Mouse (Mus musculus): ENCODE data around the gene St8sia2.

The St8sia2 gene

GRCm38 (mm10) chr7:74013601-74014175 is at the start of gene St8sia2:
Gene St8sia2 (minus strand): TSS chr7:74013690.
- no peak for DNase-seq (ENCODE audit: low read depth, low spot score)

DNA sequence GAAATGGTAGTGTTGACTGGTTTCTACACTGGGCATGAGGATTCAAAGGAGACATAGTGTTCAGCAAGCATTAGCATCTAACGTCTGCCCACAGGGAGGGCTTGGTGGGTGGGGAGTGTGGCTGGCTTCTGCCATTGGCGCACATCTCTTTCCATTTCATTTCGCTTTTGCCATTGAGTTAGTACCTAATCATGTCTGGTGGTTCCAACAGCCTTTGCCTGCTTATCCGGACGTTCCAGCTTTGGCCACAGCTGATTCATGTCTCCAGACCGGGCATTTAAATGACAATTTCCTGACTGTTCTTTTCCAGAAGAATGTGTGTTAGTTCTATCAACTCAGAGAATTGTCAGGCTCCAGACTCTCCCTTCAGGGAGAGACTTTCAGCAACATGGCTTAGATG is 47.6 kb upstream of the St8sia2 start:
- no peak for DNase-seq (ENCODE audit: low read depth, low spot score)

DNA sequence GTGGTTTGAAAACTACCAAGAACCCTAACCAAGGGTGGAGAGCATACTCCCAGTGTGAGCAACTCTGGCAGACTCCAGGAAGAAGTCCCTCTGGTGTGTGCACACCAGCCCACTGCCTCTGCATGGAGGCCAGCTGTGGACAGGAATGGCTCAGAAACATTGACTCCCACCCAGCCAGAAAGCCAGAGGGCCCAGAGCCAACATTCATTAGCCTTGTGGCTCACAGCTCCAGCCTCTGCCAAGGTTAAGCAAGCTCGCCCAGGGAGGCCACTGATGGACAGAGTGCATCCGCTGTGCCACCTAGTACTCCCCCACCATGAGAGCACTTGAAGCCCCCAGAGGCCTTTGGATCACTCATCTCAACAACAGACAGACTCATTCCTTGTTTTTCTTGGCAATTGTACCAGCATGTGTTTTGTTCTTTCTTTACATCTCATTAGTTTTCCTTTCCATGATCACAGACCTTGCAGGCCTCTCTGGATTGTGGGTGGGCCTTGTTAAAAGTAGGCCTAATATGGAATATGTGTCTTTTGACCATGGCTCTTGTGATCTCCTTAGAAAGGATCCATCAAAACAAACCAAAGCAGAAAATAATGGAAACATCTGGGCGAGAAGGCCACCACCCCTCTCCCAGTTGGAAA is 46.9 kb upstream of the St8sia2 start:
- no peak for DNase-seq (ENCODE audit: low read depth, low spot score)

- no peak for DNase-seq (ENCODE audit: low read depth, low spot score)
Observed at GRCm38 (mm10) chr7:74059684-74060083, 46.2 kb upstream of the St8sia2 start.

GRCm38 (mm10) chr7:74055753-74056152 is 42.3 kb upstream of the St8sia2 start:
- DNase-seq (ENCODE audit: low read depth, low spot score), result no peak

DNA sequence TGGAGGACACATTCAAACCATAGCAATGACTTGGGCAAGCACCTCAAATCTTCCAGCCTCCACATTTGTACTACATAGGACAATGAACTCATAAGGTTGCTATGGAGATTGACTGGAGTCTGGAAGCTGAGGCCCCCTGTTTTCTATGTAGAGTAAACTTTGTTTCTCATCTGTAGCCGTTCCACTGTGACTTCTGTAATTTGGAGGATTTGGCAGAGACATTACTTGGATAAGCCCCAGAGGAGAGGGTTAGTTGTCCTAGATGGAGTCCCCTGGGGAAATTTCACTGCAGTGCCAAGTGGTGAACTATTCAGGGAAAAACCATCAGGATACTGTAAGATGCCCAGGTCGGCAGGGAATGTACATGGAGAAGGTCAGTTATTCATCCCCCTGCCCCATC is 34.1 kb upstream of the St8sia2 start:
- no peak for DNase-seq (ENCODE audit: low read depth, low spot score)

DNA sequence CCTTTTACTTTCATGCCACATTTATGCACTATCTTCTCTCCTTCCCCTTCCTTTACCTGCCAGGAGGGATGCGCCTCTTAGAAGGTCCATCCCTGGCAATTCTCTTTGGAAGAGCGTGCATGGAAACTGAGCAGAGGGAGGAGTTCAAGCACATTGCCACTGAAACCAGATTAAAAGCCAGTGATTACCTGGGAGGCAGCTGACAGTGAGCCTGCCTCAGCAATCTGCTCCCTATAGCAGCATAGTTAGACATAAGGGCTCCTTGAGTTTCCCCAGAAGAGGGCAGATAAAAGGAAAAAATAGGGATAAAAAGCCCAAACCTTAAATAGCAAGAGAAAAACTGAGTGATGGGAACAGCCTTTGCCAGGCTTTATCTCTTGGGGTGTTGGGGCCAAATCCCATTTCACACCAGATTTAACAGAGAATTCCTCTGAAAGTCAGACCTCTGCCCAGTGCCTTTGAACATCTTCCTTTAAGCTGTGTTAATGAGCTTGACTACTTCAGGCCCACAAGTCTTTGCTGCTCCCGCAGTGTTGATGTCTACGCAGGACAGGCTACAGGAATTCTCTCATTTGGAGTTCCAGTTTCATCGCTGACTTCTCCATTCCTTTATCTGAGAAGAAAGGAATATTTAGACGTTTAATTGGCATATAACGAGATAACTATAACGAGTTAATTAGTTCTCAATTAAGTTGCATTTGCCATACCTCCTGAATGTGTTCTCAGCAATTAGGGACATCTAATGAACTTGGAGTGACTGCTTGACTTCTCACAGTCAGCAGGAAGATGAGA is 31.9 kb upstream of the St8sia2 start:
- no peak for DNase-seq (ENCODE audit: low read depth, low spot score)

DNA sequence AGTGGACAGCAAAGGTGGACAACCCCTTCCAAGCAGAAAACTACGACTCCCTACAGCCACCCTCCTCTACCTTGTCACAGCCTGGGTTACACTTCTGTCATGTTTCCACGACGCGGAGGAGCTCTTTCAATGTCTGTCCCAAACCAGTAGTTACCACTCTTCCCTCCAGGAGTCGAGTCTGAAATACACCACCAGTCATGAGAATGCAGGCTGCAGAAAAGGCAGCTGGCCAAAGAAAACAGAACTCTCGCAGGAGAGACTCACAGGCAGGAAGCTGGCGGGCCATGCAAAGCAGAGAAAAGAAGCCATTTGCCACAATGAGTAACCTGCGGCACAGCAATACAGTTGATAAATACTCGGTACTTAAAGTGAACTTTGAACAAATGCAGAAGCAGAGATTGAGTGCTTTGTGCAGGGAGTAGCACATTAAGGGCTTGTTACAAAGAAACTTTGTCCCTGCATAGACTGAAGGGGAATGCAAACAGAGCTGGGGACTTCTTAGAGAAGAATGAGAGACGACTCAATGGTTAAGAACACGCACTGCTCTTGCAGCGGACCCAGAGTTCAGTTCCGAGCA is 30.2 kb upstream of the St8sia2 start:
- no peak for DNase-seq (ENCODE audit: low read depth, low spot score)

GRCm38 (mm10) chr7:74025007-74025406 is 11.5 kb upstream of the St8sia2 start:
- DNase-seq (ENCODE audit: low read depth, low spot score), result peak; percentile 72

GRCm38 (mm10) chr7:74024171-74024570 is 10.7 kb upstream of the St8sia2 start:
- DNase-seq (ENCODE audit: low read depth, low spot score), result no peak

DNA sequence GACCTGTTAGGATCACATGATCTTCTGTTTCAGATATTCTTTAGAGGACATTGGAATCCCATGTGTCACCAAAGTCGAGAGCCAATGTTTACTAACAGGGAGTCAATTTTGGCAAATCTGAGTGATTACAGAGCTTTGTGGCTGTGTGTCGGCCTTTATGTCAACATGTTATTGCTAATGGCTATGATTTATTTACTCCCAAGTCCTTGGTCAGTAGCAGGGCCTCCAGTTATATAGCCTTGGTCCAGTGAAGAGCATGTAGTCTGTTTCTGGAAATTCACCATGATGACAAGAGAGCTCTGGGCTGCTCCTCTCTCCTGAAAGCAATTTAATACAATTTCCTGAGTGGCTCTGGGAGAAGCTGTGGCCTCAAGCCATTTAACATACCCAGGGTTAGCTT is 9.1 kb upstream of the St8sia2 start:
- DNase-seq (ENCODE audit: low read depth, low spot score), result no peak

DNA sequence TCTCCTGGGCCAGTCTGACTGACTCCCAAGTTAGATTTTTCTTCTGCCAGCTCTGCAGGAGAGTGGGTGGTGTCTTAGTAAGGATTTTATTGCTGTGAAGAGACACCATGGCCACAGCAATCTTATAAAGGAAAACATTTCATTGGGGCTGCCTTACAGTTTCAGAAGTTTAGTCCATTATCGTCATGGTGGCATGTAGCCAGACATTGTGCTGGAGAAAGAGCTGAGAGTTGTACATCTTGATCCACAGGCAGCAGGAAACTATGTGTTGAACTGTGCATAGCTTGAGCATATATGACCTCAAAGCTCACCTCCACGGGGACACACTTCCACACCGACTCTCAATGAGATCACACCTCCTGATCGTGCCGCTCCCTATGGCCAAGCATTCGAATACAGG is 8.3 kb upstream of the St8sia2 start:
- DNase-seq (ENCODE audit: low read depth, low spot score), result no peak

- no peak for DNase-seq (ENCODE audit: low read depth, low spot score)
Observed at GRCm38 (mm10) chr7:74016613-74017012, 3.1 kb upstream of the St8sia2 start.

DNA sequence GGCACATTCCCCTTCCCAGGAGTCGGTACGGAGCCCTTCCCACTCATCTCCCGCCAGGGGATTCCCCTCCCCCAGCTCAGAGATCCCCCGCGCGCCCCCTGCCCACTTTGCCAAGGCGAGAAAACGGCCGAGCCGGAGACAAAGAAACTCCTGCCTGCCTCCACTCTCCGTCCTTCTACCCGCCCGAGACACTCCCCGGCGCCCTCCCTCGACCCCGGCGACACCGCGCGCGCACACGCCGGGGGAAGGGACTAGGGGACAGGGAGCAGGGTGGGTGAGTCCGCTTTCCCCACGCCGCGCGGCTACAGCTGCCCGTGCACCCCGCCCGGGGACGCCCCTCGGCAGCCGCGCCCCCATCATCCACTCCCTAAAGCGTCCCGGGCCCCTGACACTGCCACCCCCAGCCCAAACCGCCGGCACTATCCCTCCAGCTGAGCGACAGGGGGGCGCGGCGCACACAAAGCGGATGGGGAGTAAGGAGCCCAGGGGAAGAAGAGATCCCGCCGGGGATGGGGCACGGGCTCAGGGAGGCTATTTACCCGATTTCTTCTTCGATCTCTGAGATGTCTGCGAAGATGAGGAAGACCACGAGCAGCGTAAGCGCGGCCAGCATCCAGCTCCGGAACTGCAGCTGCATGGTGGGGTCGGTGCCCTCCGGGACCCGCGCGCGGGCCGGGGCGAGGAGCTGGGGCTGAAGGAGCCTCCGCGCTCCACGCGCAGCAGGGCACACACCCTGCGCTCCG is 461 bp downstream of the St8sia2 start:
- DNase-seq (ENCODE audit: low read depth, low spot score), result peak; percentile 44

GRCm38 (mm10) chr7:74011976-74012857 is 1.3 kb downstream of the St8sia2 start:
- DNase-seq (ENCODE audit: low read depth, low spot score), result peak; percentile 15

- no peak for DNase-seq (ENCODE audit: low read depth, low spot score)
Observed at GRCm38 (mm10) chr7:74008946-74009542, 4.4 kb downstream of the St8sia2 start.

- peak; percentile 9 for DNase-seq (ENCODE audit: low read depth, low spot score)
Observed at GRCm38 (mm10) chr7:74006775-74007371, 6.6 kb downstream of the St8sia2 start.

GRCm38 (mm10) chr7:74006364-74006763 is 7.1 kb downstream of the St8sia2 start:
- no peak for DNase-seq (ENCODE audit: low read depth, low spot score)

GRCm38 (mm10) chr7:74000743-74001510 is 12.6 kb downstream of the St8sia2 start:
- no peak for DNase-seq (ENCODE audit: low read depth, low spot score)
